Mouse (Mus musculus): Measurements from ENCODE around the gene Cacna2d4. TPM values are rescaled to one million over a fixed set of nuclear protein-coding genes. Genes with fewer than 3 reads are reported as not detected.

Gene Cacna2d4
- total RNA-seq, 2 experiments from 2014 or later: 0.38 to 0.84 TPM

Other genes with a start within 250 kb of the Cacna2d4 start
- 4.2 and 6.5 TPM in 2 replicates for gene Dcp1b, start 61.3 kb upstream of the Cacna2d4 start, total RNA-seq (2015; ENCODE audit: low replicate concordance)
- 2.6 and 4.0 TPM in 2 replicates for gene Dcp1b, start 61.3 kb upstream of the Cacna2d4 start, total RNA-seq (2017; ENCODE audit: low replicate concordance)
- 0.72 and 0.84 TPM in 2 replicates for gene Cacna1c, start 40.1 kb upstream of the Cacna2d4 start, total RNA-seq (2015; ENCODE audit: low replicate concordance)
- 0.23 TPM in 1 of 2 replicates, not detected in the other for gene Cacna1c, start 40.1 kb upstream of the Cacna2d4 start, total RNA-seq (2017; ENCODE audit: low replicate concordance)
- gene Lrtm2, start 94.2 kb downstream of the Cacna2d4 start, total RNA-seq (2015; ENCODE audit: low replicate concordance): not detected in 2 replicates
- 0.08 TPM in 1 of 2 replicates, not detected in the other for gene Lrtm2, start 94.2 kb downstream of the Cacna2d4 start, total RNA-seq (2017; ENCODE audit: low replicate concordance)
- gene Adipor2, start 181.2 kb downstream of the Cacna2d4 start, total RNA-seq (2015; ENCODE audit: low replicate concordance): 41.4 and 46.5 TPM in 2 replicates
- 54.3 and 63.2 TPM in 2 replicates for gene Adipor2, start 181.2 kb downstream of the Cacna2d4 start, total RNA-seq (2017; ENCODE audit: low replicate concordance)
- 15.9 TPM in 2 replicates for gene Fbxl14, start 243.1 kb downstream of the Cacna2d4 start, total RNA-seq (2015; ENCODE audit: low replicate concordance)
- 14.1 and 15.9 TPM in 2 replicates for gene Fbxl14, start 243.1 kb downstream of the Cacna2d4 start, total RNA-seq (2017; ENCODE audit: low replicate concordance)